Mouse (Mus musculus) stomach, embryonic 16.5 days (tissue): ENCODE measurements around the gene Olfr282. TPM values are rescaled to one million over a fixed set of nuclear protein-coding genes. Genes with fewer than 3 reads are reported as not detected.
"Not testable (repeated sequence)": the region's sequence is repeated elsewhere in the genome, so short reads cannot be mapped to it uniquely, and the experiment has no call there.

Source experiments
- ATAC-seq: fragments of 200-750 bp; cut with Nextera tagmentation; 2 replicates; pipeline ENCODE4 v1.8.0; 2017; ENCODE audit warnings: moderate number of reproducible peaks, moderate TSS enrichment; ENCODE audit not compliant: insufficient read depth, low FRiP score
- H3K27ac ChIP-seq: fragments of 300-500 bp; sonication (generic); 2 replicates; pipeline ENCODE4 v1.5.1; 2014; ENCODE audit warnings: low read length
- H3K27me3 ChIP-seq: fragments of 300-500 bp; sonication (generic); 2 replicates; pipeline ENCODE4 v1.6.1; 2014; ENCODE audit warnings: low read length, control low read depth, mixed read lengths; ENCODE audit not compliant: control insufficient read depth, insufficient read depth
- H3K36me3 ChIP-seq: fragments of 300-500 bp; sonication (generic); 2 replicates; pipeline ENCODE4 v1.6.1; 2014; ENCODE audit warnings: low read length; ENCODE audit not compliant: control insufficient read depth, insufficient read depth
- H3K4me1 ChIP-seq: fragments of 300-500 bp; sonication (generic); 2 replicates; pipeline ENCODE4 v1.6.1; 2014; ENCODE audit warnings: low read length, control low read depth, mixed read lengths; ENCODE audit not compliant: control insufficient read depth, insufficient read depth
- H3K4me2 ChIP-seq: fragments of 300-500 bp; sonication (generic); 2 replicates; pipeline ENCODE4 v1.6.1; 2014; ENCODE audit warnings: low read depth, low read length, mixed read lengths
- H3K4me3 ChIP-seq: fragments of 300-500 bp; sonication (generic); replicated peaks from 2 replicates; pipeline ENCODE4 v1.5.1; 2014; ENCODE audit warnings: mild to moderate bottlenecking, low read length
- H3K9ac ChIP-seq: fragments of 300-500 bp; sonication (generic); 2 replicates; pipeline ENCODE4 v1.6.1; 2014; ENCODE audit warnings: low read length
- H3K9me3 ChIP-seq: fragments of 300-500 bp; sonication (generic); replicated peaks from 2 replicates; pipeline ENCODE4 v1.6.1; 2016; ENCODE audit warnings: low read length, control low read depth; ENCODE audit not compliant: control insufficient read depth
- WGBS: fragments of 180-500 bp; shearing (Covaris S2); extraction: QIAGEN DNeasy Blood & Tissue Kit; methylation state at CpG from one replicate; pipeline ENCODE4 v1.1.7; 2014; 5-methylcytosine and 5-hydroxymethylcytosine counted together
- polyA plus RNA-seq: library from polyadenylated mRNA; unstranded; fragments of >200 nt; fragmentation: Nextera tagmentation; extraction: Ambion mirVana; gene quantifications from 2 replicates; pipeline ENCODE4 v1.2.1, GENCODE M21; 2015

Olfr282 gene
- not detected in 2 replicates for polyA plus RNA-seq

DNA sequence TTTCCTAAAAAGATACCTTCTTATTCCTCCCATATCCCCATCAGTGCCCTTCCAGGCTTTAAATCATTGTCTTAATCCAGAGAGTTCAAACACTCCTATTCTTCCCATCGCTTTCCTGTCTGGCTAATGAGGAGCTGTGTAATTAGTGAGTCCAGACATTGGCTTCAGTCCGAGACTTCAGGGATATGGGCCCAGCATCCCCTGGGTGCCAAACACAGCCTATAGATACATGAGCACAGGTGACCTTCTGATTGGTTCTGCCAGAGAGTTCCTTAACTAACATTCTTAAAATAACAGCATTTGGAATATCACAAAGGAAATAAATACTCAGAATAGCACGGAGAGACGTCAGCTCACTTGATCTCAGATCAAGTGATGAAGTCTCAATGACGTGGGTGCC, at the start of gene Olfr282:
Gene Olfr282, plus strand, starts transcription at position 301 of the 400 bp plus-strand sequence.
- ATAC-seq, H3K36me3 ChIP-seq: not testable (repeated sequence)
- WGBS, result 74% methylated on average over 5 of the region's 5 CpGs

DNA sequence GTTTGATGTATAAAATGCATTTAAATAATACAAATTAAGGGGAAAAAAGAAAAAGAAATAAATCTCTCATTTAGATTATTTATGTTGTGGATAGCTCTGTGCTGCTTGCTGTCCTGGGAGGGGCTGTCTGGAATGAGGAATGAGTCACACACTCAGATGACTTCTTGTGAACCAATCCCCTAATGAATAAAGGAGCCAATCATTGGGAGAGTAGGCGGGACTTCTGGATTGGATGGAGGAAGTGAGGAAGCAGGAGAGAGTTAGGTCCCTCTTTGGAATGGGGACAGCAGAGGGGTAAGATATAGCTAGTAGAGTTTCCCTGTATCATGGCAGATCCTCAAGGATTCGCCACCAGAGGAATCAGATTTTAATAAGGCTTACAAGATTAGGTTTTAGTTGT, 43.4 kb upstream of the Olfr282 start:
- Histone ChIP-seq H3K9me3 (no peaks in the 10 kb centered on the region), H3K27me3 (no peaks in the 10 kb centered on the region), H3K9ac (no peak overlapping the region), H3K4me1 (no peaks in the 10 kb centered on the region), H3K4me3 (no peak overlapping the region), H3K27ac (no peak overlapping the region), H3K4me2 (no peak overlapping the region), H3K36me3 (no peaks in the 10 kb centered on the region)
- ATAC-seq, result no peak
- WGBS, result 76% methylated on average over 2 of the region's 2 CpGs

More for the DNA sequence above, at the start of gene Olfr282:
- H3K4me2 ChIP-seq, H3K27ac ChIP-seq, H3K4me1 ChIP-seq, H3K27me3 ChIP-seq, H3K9me3 ChIP-seq, H3K4me3 ChIP-seq, H3K9ac ChIP-seq: not testable (repeated sequence)

DNA sequence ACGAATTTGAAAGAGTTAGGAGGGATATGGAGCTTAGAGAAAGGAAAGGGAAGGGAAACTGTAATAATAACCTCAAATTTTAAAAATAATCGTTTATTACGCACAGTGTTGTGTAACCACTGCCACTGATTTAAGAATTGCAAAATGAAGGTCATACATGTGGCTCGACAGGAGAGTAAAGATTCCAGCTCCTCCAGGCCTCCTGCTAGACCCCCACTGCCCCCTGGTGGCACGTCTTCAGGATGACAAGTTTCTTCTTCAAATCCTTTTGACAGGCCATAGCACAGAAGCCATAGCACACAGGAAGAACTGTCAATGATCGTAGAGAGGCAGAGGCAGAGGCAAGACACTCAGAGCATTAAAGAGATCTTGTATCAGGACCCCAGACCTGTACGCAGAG, 41.2 kb upstream of the Olfr282 start:
- no peak for ATAC-seq
- H3K4me2 ChIP-seq, result no peak overlapping the region
- H3K4me1 ChIP-seq, result no peaks in the 10 kb centered on the region
- H3K36me3 ChIP-seq, result no peaks in the 10 kb centered on the region
- H3K9ac ChIP-seq, result no peak overlapping the region
- 31% methylated on average over 7 of the region's 7 CpGs for whole genome bisulfite sequencing
- H3K4me3 ChIP-seq, result no peak overlapping the region
- no peaks in the 10 kb centered on the region for H3K27me3 ChIP-seq
- no peaks in the 10 kb centered on the region for H3K9me3 ChIP-seq
- H3K27ac ChIP-seq, result no peak overlapping the region

DNA sequence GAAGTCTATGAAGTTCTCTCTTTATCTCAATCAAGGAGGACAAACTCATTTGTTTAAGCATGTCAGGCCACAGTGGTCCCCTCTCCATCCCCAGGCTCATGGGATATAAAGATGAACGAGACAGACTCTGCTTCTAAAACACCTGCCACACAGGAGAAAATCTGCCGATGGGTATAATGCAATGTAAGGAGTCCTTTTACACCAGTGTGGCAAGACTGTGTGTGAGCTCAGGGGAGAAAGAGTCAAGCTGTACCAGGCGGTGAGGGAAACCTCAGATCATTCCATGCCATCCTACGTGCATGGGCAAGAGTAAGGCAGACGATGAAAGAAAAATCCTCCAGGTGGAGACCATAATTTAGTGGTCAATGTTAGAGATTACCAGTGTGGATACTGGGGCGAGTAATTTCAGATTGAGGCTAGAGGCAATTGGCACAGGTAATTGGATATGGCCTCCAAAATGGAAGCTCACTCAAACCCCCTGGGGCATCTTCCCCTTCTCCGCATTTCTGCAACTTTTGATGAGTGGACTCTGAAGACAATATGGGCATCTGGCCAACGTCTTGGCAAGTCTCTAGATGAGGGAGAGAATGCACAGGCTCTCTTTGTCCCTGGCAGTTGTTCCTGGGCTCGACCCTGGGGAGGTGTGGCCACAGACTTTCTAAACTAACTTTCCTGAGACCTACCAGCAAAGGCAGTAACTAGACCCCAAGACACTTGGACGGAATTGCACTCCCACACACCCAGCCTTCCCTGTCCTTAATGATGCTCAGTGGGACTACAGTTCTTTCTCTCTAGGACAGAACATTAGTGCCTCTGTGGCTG, 39.7 kb upstream of the Olfr282 start:
- no peaks in the 10 kb centered on the region for H3K4me1 ChIP-seq
- H3K4me2 ChIP-seq, result no peak overlapping the region
- H3K27ac ChIP-seq, result no peak overlapping the region
- H3K9me3 ChIP-seq, result no peaks in the 10 kb centered on the region
- no peaks in the 10 kb centered on the region for H3K27me3 ChIP-seq
- no peak overlapping the region for H3K9ac ChIP-seq
- H3K36me3 ChIP-seq, result no peaks in the 10 kb centered on the region
- WGBS, result 63% methylated on average over 10 of the region's 10 CpGs
- ATAC-seq, result no peak
- no peak overlapping the region for H3K4me3 ChIP-seq

DNA sequence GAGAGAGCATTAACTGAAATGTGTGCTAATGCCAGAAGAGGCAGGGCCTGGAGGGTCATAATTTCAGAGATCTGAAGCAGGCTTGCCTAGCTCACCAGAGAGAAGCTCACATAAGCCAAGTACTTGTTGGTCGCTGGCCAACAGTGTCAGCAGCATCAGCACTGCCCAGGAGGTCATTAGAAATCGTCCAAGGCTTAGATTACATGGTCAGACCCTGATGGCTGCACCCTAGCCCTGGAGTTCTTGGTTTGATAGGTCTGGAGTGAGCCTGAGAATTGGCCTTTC, 39.2 kb upstream of the Olfr282 start:
- H3K36me3 ChIP-seq, result no peaks in the 10 kb centered on the region
- H3K9me3 ChIP-seq, result no peaks in the 10 kb centered on the region
- H3K4me2 ChIP-seq, result no peak overlapping the region
- H3K27me3 ChIP-seq, result no peaks in the 10 kb centered on the region
- no peaks in the 10 kb centered on the region for H3K4me1 ChIP-seq
- H3K4me3 ChIP-seq, result no peak overlapping the region
- no peak overlapping the region for H3K9ac ChIP-seq
- 31% methylated on average over 2 of the region's 2 CpGs for WGBS
- no peak for ATAC-seq
- H3K27ac ChIP-seq, result no peak overlapping the region

DNA sequence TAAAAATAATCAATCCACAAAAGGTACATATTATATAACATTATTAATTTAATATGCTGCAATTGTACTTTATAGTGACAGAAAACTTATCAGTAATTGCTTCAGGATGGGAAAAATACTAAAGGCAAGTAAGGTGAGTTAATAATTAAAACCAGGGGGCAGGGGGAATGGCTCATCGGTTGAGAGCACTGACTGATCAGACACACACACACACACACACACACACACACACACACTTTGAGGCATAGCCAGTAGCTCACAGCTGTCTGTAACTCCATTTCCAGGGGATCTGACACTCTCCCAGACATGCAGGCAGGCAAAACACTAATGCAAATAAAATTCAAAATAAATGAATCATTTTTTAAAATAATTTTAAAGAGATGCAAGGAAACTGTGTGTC, 33.9 kb upstream of the Olfr282 start:
- WGBS, result 63% methylated on average over 1 of the region's 1 CpGs
- H3K27ac ChIP-seq, result no peak overlapping the region
- no peak for ATAC-seq
- no peaks in the 10 kb centered on the region for H3K9me3 ChIP-seq
- H3K36me3 ChIP-seq, result no peaks in the 10 kb centered on the region
- no peaks in the 10 kb centered on the region for H3K4me1 ChIP-seq
- no peak overlapping the region for H3K4me2 ChIP-seq
- no peak overlapping the region for H3K9ac ChIP-seq
- H3K27me3 ChIP-seq, result no peaks in the 10 kb centered on the region
- H3K4me3 ChIP-seq, result no peak overlapping the region

DNA sequence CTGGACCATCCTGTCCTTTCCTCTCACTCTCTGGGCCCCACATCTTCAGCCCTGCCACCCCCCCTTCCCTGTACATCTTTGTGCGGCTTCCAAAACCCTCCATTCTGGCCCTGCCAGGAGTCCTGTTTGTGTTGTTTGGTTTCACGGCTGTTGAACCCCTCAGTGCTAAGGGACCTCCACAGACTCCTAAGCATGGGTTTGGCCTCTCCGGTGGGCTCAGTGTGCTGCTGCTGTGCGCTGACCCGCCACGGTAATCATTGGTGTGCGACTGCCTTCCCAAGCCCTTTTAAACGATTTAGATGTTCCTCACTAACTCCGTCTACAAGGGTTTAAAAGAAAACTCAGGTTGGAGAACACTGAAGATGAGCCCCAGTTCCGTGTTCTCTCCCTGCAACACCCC, 28.7 kb upstream of the Olfr282 start:
- Histone ChIP-seq H3K27ac (no peak overlapping the region), H3K4me3 (no peak overlapping the region), H3K9me3 (no peaks in the 10 kb centered on the region), H3K4me1 (no peaks in the 10 kb centered on the region), H3K9ac (no peak overlapping the region), H3K36me3 (no peaks in the 10 kb centered on the region), H3K27me3 (no peaks in the 10 kb centered on the region), H3K4me2 (no peak overlapping the region)
- 84% methylated on average over 10 of the region's 10 CpGs for WGBS
- ATAC-seq, result no peak

DNA sequence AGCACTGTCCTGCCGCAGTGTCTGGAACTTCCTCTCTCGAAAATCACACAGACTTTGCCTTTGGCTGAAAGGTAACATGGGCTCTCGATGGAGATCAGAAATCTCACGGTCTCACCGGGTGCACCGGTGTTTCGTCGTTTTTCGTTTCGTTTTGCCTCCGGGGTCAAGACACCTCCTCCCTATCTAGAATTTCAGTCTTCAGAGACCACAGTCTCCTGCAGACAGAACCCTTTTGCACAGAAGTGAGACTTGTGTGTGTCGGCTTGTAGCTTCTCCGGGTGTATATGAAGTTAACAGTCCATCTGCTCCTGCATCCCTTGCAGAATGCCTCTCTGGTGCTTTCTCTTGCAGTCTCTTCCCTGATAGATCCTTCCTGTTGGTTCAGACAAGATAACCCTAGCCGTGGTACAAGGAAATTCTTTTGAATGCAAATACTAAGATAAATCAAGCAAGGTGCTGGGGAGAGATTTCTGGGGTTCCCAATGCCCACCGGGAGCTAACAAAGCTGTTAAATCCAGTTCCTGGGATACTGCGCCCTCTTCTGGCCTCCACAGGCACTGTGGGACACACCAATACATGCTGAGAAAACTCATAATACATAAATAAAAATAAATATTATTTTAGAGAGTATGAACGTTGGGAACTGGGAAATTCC, 22.5 kb upstream of the Olfr282 start:
- H3K9me3 ChIP-seq, result no peaks in the 10 kb centered on the region
- 70% methylated on average over 17 of the region's 17 CpGs for WGBS
- H3K27me3 ChIP-seq, result no peaks in the 10 kb centered on the region
- H3K27ac ChIP-seq, result no peak overlapping the region
- no peak overlapping the region for H3K9ac ChIP-seq
- H3K36me3 ChIP-seq, result no peaks in the 10 kb centered on the region
- ATAC-seq, result no peak
- no peak overlapping the region for H3K4me3 ChIP-seq
- no peaks in the 10 kb centered on the region for H3K4me1 ChIP-seq
- no peak overlapping the region for H3K4me2 ChIP-seq

DNA sequence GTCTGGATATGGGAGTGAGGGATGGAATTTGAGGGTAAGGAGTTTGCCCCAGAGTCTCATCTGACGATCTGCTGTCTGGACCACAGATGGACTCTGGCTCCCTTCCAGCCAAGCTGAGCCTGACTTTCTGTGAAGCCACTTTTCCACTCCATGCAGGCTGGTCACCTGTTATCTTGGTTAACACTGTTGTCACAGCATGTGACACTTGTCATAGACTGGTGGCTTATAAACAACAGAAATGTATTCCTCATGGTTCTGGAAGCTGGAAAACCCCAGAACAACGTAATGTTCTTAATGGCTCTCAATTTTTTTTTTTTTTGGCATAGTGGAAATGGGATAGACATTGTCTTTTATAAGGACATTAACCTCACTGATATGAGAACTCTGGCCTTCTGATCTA, 21.4 kb upstream of the Olfr282 start:
- WGBS, result 81% methylated on average over 2 of the region's 2 CpGs

More for the DNA sequence above, 21.4 kb upstream of the Olfr282 start:
- H3K9me3 ChIP-seq, result no peaks in the 10 kb centered on the region
- H3K9ac ChIP-seq, result no peak overlapping the region
- H3K27ac ChIP-seq, result no peak overlapping the region
- H3K4me2 ChIP-seq, result no peak overlapping the region
- H3K27me3 ChIP-seq, result no peaks in the 10 kb centered on the region
- no peaks in the 10 kb centered on the region for H3K36me3 ChIP-seq
- no peak for ATAC-seq
- H3K4me1 ChIP-seq, result no peaks in the 10 kb centered on the region
- H3K4me3 ChIP-seq, result no peak overlapping the region
